Mouse (Mus musculus) urinary bladder, postnatal 10 days (tissue): ENCODE measurements around the gene Rhd.
"Not testable (repeated sequence)": the region's sequence is repeated elsewhere in the genome, so short reads cannot be mapped to it uniquely, and the experiment has no call there.

Experiments used
- DNase-seq: peaks from one replicate; pipeline ENCODE4 v3.0.0; 2022; ENCODE audit warnings: low spot score

Gene Rhd

GRCm38 (mm10) chr4:134911406-134911805, 47.1 kb downstream of the Rhd start:
- DNase-seq, result not testable (repeated sequence)

- no peak for DNase-seq
These were observed 49.1 kb downstream of the Rhd start for GRCm38 (mm10) chr4:134913413-134913812.

- DNase-seq, result no peak
These were observed 50.0 kb downstream of the Rhd start for GRCm38 (mm10) chr4:134914122-134914863.

- DNase-seq, result peak; percentile 71
These were observed 50.5 kb downstream of the Rhd start, which contains the start of gene Tmem50a for GRCm38 (mm10) chr4:134914864-134915209. Gene Tmem50a, minus strand, starts transcription at chr4:134915024.

DNA sequence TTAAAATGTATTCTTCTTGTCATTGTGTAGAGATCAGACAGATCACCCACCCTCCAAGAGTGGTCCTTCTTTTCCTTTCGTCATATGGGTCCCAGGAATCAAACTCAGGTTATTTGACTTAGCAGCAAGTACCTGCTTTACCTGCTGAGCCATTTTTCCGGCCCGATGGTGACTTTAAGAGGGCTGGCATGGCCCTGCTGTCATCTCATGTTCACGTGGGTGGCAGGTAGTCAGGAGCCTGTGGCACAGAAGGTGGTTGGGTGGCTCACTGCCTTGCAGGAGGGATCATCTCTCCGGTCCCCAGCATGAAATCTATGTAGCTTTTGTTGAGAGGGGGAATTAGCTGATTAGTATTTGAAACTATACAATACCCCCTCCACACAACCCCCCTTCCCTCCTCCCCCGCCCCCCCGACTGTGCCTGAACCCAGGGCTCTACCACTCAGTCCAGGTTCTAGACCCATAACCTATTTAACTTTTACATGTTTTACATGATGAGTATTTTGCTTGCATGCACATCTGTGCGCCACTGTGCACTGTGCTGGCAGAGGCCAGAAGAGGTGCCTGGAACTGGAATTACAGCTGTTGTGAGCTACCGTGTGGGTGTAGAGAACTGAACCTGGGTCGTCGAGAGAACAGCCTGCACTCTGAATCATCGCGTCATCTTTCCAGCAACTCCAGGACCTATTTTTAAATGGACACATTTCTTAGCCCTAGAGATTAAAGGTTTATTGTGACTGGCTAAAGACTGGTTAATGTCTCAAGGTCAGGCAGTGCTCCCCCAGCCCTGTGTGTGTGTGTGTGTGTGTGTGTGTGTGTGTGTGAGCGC, 51.1 kb downstream of the Rhd start:
- no peak for DNase-seq

GRCm38 (mm10) chr4:134917194-134917593, 52.9 kb downstream of the Rhd start:
- DNase-seq, result no peak

DNA sequence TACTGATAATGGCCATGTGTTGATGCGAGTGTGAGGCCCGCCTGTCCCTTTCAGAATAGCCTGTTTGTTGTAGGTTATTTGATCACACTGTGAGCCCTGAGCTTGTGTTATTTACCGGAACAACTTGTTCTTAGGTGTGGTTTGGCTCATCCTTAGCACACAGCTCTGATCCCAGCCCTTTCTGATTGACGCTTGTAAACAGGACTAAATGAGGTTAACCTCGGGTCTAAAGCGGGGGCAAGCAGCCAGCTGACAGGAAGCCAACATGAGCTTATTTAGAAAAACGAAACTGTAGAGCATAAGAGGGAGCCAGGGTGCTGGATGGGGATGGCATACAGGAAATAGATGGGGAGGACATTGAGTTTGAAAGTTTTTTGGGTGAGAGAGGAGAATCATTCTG, 54.0 kb downstream of the Rhd start:
- DNase-seq, result no peak

GRCm38 (mm10) chr4:134919733-134920540, 55.6 kb downstream of the Rhd start:
- no peak for DNase-seq

DNA sequence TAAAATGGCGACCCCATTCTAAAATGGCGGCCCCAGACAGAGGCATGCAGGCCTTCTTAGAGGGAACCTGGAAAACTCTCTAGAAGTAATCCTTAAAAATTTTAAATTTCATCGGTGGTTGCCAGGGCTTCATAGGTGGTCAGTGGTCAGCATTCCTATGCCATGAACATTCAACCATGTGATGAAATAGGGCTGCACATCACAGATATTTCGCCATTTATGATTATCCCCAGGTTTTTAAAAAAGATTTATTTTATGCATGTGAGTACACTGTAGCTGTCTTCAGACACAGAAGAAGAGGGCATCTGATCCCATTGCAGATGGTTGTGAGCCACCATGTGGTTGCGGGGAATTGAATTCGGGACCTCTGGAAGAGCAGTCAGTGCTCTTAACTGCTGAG, 56.3 kb downstream of the Rhd start:
- no peak for DNase-seq

GRCm38 (mm10) chr4:134921703-134922102, 57.4 kb downstream of the Rhd start:
- DNase-seq, result no peak

GRCm38 (mm10) chr4:134922111-134922924, 58.0 kb downstream of the Rhd start:
- no peak for DNase-seq

DNA sequence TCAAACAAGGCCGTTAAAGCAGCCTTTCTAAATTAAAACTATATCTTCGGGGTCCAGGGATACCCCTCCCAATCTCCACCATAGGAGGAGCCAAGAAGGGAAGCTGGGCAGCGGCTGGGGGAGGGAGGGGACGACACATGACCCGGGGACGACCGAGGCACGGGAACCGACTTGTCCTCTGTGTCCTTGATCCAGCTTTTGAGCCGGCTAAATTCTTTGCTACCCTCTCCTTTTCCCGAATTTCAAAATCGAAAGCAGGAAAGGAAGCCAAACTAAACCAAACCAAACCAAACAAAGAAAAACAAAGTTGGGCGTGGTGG, 58.5 kb downstream of the Rhd start:
- no peak for DNase-seq

GRCm38 (mm10) chr4:134923258-134924018, 59.1 kb downstream of the Rhd start, which contains the start of gene Rsrp1:
Gene Rsrp1, plus strand, starts transcription at chr4:134923592.
- DNase-seq, result peak; percentile 95

DNA sequence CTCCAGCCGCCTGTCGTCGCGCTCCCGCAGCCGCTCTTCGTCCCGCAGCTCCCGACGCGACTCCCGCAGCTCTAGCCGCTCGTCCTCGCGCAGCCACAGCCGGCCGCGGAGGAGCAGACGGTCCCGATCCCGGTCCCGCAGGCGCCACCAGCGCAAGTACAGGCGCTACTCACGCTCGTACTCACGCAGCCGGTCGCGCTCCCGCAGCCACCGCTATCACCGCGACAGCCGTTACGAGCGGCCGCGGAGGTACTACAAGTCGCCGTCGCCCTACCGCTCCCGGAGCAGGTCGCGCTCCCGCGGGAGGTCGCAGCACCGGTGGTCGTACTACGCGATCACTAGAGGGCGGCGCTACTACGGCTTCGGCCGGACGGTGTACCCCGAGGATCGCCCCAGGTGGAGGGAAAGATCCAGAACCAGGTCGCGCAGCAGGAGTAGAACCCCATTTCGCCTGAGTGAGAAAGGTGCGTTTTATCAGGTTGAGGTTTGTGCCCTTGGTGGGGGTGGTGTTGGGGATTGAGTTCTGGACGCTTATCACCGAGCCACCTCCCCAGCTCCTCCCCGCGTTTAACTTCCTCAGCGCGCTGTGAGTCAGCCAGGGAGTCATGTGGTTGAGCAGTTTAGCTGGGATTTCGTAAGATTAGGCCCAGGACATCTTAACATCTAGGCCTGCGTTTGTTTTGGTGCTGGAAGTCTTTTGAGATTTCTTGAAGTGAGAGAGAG, 59.8 kb downstream of the Rhd start:
- no peak for DNase-seq

- DNase-seq, result no peak
These were observed 60.9 kb downstream of the Rhd start for GRCm38 (mm10) chr4:134925206-134925605.

DNA sequence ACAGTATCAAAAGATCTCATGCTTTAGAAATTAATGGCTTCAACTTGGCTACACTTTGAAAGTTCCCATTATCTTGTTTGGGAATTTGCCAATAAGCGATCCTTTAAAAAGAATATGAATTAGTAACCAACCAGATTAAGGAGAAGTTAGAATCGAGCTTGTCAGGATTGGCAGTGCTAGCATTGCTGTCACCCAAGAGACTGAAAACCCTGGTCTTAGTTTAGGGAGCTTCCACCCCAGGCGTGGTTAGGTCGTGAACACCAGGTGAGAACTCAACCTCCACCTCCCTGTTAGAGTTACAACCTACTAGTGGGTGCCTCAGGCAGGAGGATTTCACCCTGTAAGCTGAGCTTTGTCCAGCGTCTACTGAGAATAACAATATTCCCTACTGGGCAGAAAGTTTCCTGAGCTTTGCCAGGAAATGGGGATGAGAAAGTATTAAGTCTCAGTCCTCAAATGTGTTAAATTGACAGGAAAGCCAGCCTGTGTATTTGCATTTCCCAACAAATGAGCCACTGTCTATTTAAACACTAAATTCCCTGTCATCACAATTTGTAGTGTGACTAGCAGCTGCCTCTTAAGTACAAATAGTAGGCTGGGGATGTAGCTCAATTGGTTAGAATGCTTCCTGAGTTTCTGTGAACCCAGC, 63.6 kb downstream of the Rhd start:
- no peak for DNase-seq

GRCm38 (mm10) chr4:134928464-134928836, 64.1 kb downstream of the Rhd start:
- no peak for DNase-seq

GRCm38 (mm10) chr4:134929536-134929935, 65.2 kb downstream of the Rhd start:
- no peak for DNase-seq

GRCm38 (mm10) chr4:134930190-134930589, 65.9 kb downstream of the Rhd start:
- DNase-seq, result no peak
